8 mouse cellular contexts compared by ENCODE assay signal in genomic region chr2:102036665-102037511, GRCm38 (mm10).
A peak's percentile ranks its signal among the peaks of the same experiment; 100 is the strongest.
DNase-seq lines count a peak whose midpoint lies in the region; ATAC-seq lines count a peak whose summit lies in the region.

No protein-coding gene starts in this region.

- no peaks in the 10 kb centered on the region for H3K36me3 ChIP-seq in hindbrain, embryonic 16.5 days (ENCODE audit: control insufficient read depth, insufficient read depth, low read length)
- H3K36me3 ChIP-seq in midbrain, embryonic 11.5 days (ENCODE audit: control insufficient read depth, insufficient read depth, low read length): no peaks in the 10 kb centered on the region

- ATAC-seq in CD4-positive, CD25-positive, alpha-beta regulatory T cell, adult 4 months: no peak
- ATAC-seq in hindbrain, embryonic 16.5 days: peak; percentile 18; the same call in 1 of the 2 replicates
- peak; percentile 59 for ATAC-seq in midbrain, embryonic 11.5 days (ENCODE audit: low FRiP score)
- no peak for ATAC-seq in activated CD4-positive, CD25-positive, alpha-beta regulatory T cell, adult 4 months

- WGBS in hindbrain, embryonic 16.5 days: 40% methylated on average over 18 of the region's 18 CpGs
- WGBS in midbrain, embryonic 11.5 days: 73% methylated on average over 18 of the region's 18 CpGs

- H3K4me1 ChIP-seq in hindbrain, embryonic 16.5 days (ENCODE audit: control insufficient read depth, insufficient read depth, low read depth, low read length): peaks cover 26% of the 10 kb centered on the region
- H3K4me1 ChIP-seq in midbrain, embryonic 11.5 days (ENCODE audit: control insufficient read depth, insufficient read depth, low read length): peaks cover 5% of the 10 kb centered on the region; the same call in 1 of the 2 replicates

- no peak overlapping the region for H3K4me2 ChIP-seq in hindbrain, embryonic 16.5 days (ENCODE audit: low read length)
- no peak overlapping the region for H3K4me2 ChIP-seq in midbrain, embryonic 11.5 days

- H3K27me3 ChIP-seq in hindbrain, embryonic 16.5 days (replicated peaks; ENCODE audit: control insufficient read depth, insufficient read depth, low read length): no peaks in the 10 kb centered on the region
- no peaks in the 10 kb centered on the region for H3K27me3 ChIP-seq in midbrain, embryonic 11.5 days (ENCODE audit: control insufficient read depth, insufficient read depth, low read length)

- H3K9ac ChIP-seq in hindbrain, embryonic 16.5 days (ENCODE audit: low read depth, low read length): peak overlapping the region; percentile 1; the same call in 1 of the 2 replicates
- H3K9ac ChIP-seq in midbrain, embryonic 11.5 days (ENCODE audit: low read length): no peak overlapping the region

- no peaks in the 10 kb centered on the region for H3K9me3 ChIP-seq in hindbrain, embryonic 16.5 days (ENCODE audit: control insufficient read depth, low read length)
- no peaks in the 10 kb centered on the region for H3K9me3 ChIP-seq in midbrain, embryonic 11.5 days (ENCODE audit: control insufficient read depth, low read length)

- DNase-seq in CD4-positive, CD25-positive, alpha-beta regulatory T cell, adult 2 months (ENCODE audit: low read depth, low spot score): peak; percentile 27
- DNase-seq in c-Kit-positive CD71-positive TER-119-negative erythroid progenitor cells, embryonic 14.5 days (ENCODE audit: low read depth): peak; percentile 22
- no peak for DNase-seq in midbrain, embryonic 11.5 days (ENCODE audit: low spot score, missing footprints)
- peak; percentile 76 for DNase-seq in thymus, postnatal 4 days
- DNase-seq in T-cell, adult 2 months (ENCODE audit: low spot score): no peak

- no peak overlapping the region for H3K27ac ChIP-seq in hindbrain, embryonic 16.5 days (ENCODE audit: low read depth, low read length)
- H3K27ac ChIP-seq in midbrain, embryonic 11.5 days (ENCODE audit: low read depth, low read length): peak overlapping the region; percentile 62

- H3K4me3 ChIP-seq in hindbrain, embryonic 16.5 days (ENCODE audit: low read length): no peak overlapping the region
- no peak overlapping the region for H3K4me3 ChIP-seq in midbrain, embryonic 11.5 days (ENCODE audit: low read depth, low read length)

Comparison
In these comparisons a context has a peak if more than half of its experiments do, and no peak if none do; other contexts are left out.
1. DNase-seq: peak in CD4-positive, CD25-positive, alpha-beta regulatory T cell, adult 2 months (single experiment), c-Kit-positive CD71-positive TER-119-negative erythroid progenitor cells, embryonic 14.5 days (single experiment) and thymus, postnatal 4 days (single experiment); none in midbrain, embryonic 11.5 days (single experiment) and T-cell, adult 2 months (single experiment).
2. ATAC-seq: peak in hindbrain, embryonic 16.5 days (single experiment) and midbrain, embryonic 11.5 days (single experiment); none in CD4-positive, CD25-positive, alpha-beta regulatory T cell, adult 4 months (single experiment) and activated CD4-positive, CD25-positive, alpha-beta regulatory T cell, adult 4 months (single experiment).